Mouse (Mus musculus): Measurements from ENCODE around the gene Gm6993.

DNA sequence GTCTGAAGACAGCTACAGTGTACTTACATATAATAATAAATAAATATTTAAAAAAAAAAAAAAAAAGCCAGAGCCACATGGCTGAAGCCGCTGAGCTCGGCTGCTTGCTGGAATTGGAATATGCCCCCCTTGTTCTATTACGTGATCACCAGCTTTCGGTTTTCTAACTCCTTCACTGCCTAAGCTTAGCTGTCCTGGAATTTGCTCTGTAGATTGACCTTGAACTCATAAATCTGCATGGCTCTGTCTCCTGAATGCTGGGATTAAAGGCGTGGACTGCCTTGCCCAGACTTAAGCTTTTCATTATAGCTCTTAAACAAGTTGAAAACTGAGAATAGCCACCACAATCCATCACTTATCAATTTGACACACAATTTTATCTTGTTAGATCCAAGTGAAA, 23.3 kb upstream of the Gm6993 start:
- TF ChIP-seq CTCF (IDR thresholded peaks at IDR 0.05; ENCODE audit: control insufficient read depth, insufficient read depth, low read length) = no peak
- TF ChIP-seq POLR2A (IDR thresholded peaks at IDR 0.05; ENCODE audit: borderline replicate concordance, control insufficient read depth, low read depth, low read length) = no peak

All from bone marrow, adult 2 months (tissue).